Mouse (Mus musculus): ENCODE data around the gene Ptpro. TPM values are rescaled to one million over a fixed set of nuclear protein-coding genes. Genes with fewer than 3 reads are reported as not detected.

Gene Ptpro
- total and polyA plus RNA-seq, 3 experiments, result 0.11 to 0.16 TPM; not detected in 1

DNA sequence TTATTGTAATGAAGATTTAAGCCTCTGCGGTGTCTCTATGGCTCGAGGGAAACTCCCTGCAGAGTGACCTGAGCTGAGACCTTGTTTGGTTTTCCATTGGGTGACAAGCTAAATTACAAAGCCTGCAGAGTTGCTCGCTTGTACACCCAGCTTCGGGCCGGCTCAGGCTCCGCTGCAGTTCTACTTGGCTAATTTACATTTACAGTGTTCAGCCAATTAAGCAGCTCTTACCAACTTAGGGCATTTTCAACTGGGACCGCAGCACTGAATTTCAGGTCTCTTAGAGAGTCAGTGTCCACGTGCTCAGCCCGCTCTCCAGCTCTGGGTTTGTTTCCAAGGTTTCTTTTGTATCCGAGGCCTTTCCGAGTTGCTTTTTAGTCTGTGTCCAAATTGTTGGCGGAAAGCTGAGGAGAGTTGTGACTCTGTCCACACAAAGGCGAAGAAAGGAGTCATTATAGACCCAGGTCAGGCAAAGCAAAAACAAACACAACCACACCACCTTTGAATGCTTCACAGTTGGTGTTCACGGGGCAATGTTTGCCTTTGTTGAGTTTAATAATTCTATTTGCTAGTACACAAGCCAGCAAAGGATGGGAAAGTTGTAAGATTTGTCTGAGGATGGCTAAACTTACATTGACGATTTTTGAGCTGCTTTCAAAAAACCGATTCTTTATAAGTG is 185.9 kb downstream of the Ptpro start:
- DNase-seq (ENCODE audit: extremely low read depth), result no peak
- TF ChIP-seq BHLHE40 (IDR thresholded peaks at IDR 0.05; ENCODE audit: low read depth, low read length) (no peak), CTCF (conservative IDR thresholded peaks at IDR 0.05 in 1 of 2, IDR thresholded peaks at IDR 0.05 in 1 of 2; ENCODE audit: low read depth in 2 of 2, low read length in 2 of 2) (no peak), ELF1 (IDR thresholded peaks at IDR 0.05; ENCODE audit: low read depth, low read length) (no peak), JUN (IDR thresholded peaks at IDR 0.05; ENCODE audit: insufficient read depth, low read depth, low read length) (no peak), POLR2A (IDR thresholded peaks at IDR 0.05; ENCODE audit: low read depth, low read length) (no peak), ETS1 (conservative IDR thresholded peaks at IDR 0.05; ENCODE audit: low read depth, low read length) (no peak)
- Histone ChIP-seq H3K27me3 (replicated peaks) (no peaks in the 10 kb centered on the region), H3K79me2 (replicated peaks; ENCODE audit: control insufficient read depth, extremely low read depth, insufficient read depth, poor library complexity, severe bottlenecking) (no peaks in the 10 kb centered on the region), H3K4me1 (ENCODE audit: control insufficient read depth in 1 of 2, insufficient read depth in 2 of 2) (no peaks in the 10 kb centered on the region; a peak in 1 of 4 replicates), H3K9me3 (replicated peaks; ENCODE audit: low read length) (no peaks in the 10 kb centered on the region), H3K36me3 (replicated peaks in 1 of 2; ENCODE audit: control insufficient read depth in 1 of 2, insufficient read depth in 1 of 2, low read length in 1 of 2) (no peaks in the 10 kb centered on the region), H3K27ac (ENCODE audit: insufficient read depth, low read depth) (no peak overlapping the region), H3K4me2 (ENCODE audit: insufficient read depth, low read depth, poor library complexity, severe bottlenecking) (peak overlapping the region; percentile 55), H3K9ac (ENCODE audit: insufficient read depth, low read depth) (no peak overlapping the region), H3K4me3 (replicated peaks in 1 of 3; ENCODE audit: low read depth in 2 of 3, low read length in 2 of 3, poor library complexity in 1 of 3) (no peak overlapping the region)
- in situ Hi-C loops (cut with MboI; ENCODE audit: low pct_ligation_motif_present, low pct_unique_long_range_greater_than_20kb, low sequenced_read_pairs), result no loop called here
- dilution Hi-C loops (cut with MboI; ENCODE audit: extremely low pct_ligation_motif_present, extremely low pct_unique_long_range_greater_than_20kb, low sequenced_read_pairs), result no loop called here

DNA sequence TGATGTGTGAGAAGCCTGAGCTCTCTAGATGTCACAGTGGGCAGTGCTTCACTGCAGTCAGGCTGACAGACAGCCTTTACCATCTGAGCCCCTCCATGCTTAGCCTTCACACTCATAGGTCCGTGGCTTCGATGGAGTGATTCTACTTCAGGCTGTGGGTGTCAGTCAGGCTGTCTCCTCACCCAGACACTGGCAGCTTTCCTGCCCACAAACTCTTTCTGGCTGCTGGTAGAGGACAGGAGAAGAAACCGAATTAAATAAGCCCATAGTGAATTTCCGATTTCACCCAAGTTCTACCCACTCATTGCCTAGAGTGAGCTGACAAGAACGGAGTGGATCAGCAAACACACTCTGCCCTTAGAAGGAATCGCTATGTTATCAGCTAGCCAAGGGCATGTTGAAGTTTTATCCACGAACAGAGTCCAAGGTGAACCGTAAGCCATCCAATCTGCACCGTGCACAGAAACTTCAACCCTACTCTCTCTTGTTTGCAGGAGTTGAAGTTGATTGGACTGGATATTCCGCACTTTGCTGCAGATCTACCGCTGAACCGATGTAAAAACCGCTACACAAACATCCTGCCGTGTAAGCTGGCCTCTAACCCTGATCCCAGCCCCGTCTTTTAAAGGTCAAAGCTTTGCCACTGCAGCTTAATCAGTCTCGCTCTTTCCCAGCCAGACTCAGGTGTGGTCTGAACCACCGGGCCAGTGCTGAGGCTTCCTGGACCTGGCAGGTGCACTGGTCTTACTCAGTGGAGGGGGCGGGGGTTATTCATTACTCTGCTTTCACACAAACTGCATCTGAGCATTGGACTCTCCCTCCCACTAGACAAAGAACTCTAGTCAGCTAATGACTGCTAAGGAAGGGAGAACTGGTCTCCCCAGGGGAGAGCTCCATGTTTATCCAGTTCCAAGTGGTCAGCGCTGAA is 188.7 kb downstream of the Ptpro start:
- H3K9me3 ChIP-seq (replicated peaks; ENCODE audit: low read length), result no peaks in the 10 kb centered on the region
- H3K27ac ChIP-seq (ENCODE audit: insufficient read depth, low read depth), result no peak overlapping the region

DNA sequence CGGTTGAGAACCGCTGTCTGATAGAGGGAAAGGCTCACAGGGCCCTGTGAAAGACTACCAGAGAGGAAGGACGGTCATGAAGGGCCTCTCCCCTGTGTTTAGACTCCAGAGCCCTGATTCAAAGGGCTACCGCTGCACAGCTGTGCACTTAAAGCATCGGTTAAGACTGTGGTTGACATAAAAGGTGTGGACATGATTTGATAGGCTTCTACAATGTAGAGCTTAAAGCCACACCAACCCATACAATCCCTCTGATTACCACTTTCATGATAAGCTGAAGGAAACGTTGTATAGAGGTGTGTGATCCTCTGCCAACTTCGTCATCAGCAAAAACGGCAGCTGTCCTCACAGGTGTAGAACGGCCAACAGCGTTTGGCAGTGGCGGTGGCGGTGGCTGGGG is 191.0 kb downstream of the Ptpro start:
- no peak overlapping the region for H3K4me2 ChIP-seq (ENCODE audit: insufficient read depth, low read depth, poor library complexity, severe bottlenecking)
- H3K9me3 ChIP-seq (replicated peaks; ENCODE audit: low read length), result no peaks in the 10 kb centered on the region
- H3K4me1 ChIP-seq (ENCODE audit: control insufficient read depth in 1 of 2, insufficient read depth in 2 of 2), result peaks cover 0 to 6% of the 10 kb centered on the region in 2 experiments; a peak in 3 of 4 replicates
- no peak for DNase-seq (ENCODE audit: extremely low read depth)
- H3K27ac ChIP-seq (ENCODE audit: insufficient read depth, low read depth), result no peak overlapping the region
- no peaks in the 10 kb centered on the region for H3K27me3 ChIP-seq (replicated peaks)
- no peaks in the 10 kb centered on the region for H3K79me2 ChIP-seq (replicated peaks; ENCODE audit: control insufficient read depth, extremely low read depth, insufficient read depth, poor library complexity, severe bottlenecking)
- no peak overlapping the region for H3K4me3 ChIP-seq (replicated peaks in 1 of 3; ENCODE audit: low read depth in 2 of 3, low read length in 2 of 3, poor library complexity in 1 of 3)
- H3K9ac ChIP-seq (ENCODE audit: insufficient read depth, low read depth), result no peak overlapping the region
- dilution Hi-C loops (cut with MboI; ENCODE audit: extremely low pct_ligation_motif_present, extremely low pct_unique_long_range_greater_than_20kb, low sequenced_read_pairs), result no loop called here
- no peaks in the 10 kb centered on the region for H3K36me3 ChIP-seq (replicated peaks in 1 of 2; ENCODE audit: control insufficient read depth in 1 of 2, insufficient read depth in 1 of 2, low read length in 1 of 2)
- in situ Hi-C loops (cut with MboI; ENCODE audit: low pct_ligation_motif_present, low pct_unique_long_range_greater_than_20kb, low sequenced_read_pairs), result loop anchor here (10.0 kb wide), 2 partner anchors 202 to 282 kb away; no protein-coding TSS in a partner anchor
- no peak for TF ChIP-seq MXI1 (IDR thresholded peaks at IDR 0.05; ENCODE audit: low read depth, low read length)
- no peak for TF ChIP-seq ELF1 (IDR thresholded peaks at IDR 0.05; ENCODE audit: low read depth, low read length)
- TF ChIP-seq ZKSCAN1 (IDR thresholded peaks at IDR 0.05; ENCODE audit: borderline replicate concordance, low read depth, low read length), result no peak
- no peak for TF ChIP-seq POLR2AphosphoS2 (IDR thresholded peaks at IDR 0.05; ENCODE audit: low read depth, low read length)
- TF ChIP-seq SMC3 (IDR thresholded peaks at IDR 0.05; ENCODE audit: low read depth, low read length), result no peak
- TF ChIP-seq CHD1 (IDR thresholded peaks at IDR 0.05; ENCODE audit: low read depth, low read length), result no peak
- no peak for TF ChIP-seq BHLHE40 (IDR thresholded peaks at IDR 0.05; ENCODE audit: low read depth, low read length)
- no peak for TF ChIP-seq NRF1 (IDR thresholded peaks at IDR 0.05; ENCODE audit: low read depth, low read length)
- TF ChIP-seq JUND (conservative IDR thresholded peaks at IDR 0.05; ENCODE audit: low read depth, low read length), result no peak
- no peak for TF ChIP-seq GABPA (IDR thresholded peaks at IDR 0.05; ENCODE audit: insufficient replicate concordance, low read depth, low read length)
- TF ChIP-seq TCF12 (IDR thresholded peaks at IDR 0.05; ENCODE audit: low read depth, low read length), result no peak
- no peak for TF ChIP-seq TBP (conservative IDR thresholded peaks at IDR 0.05; ENCODE audit: low read depth, low read length)
- no peak for TF ChIP-seq SIN3A (IDR thresholded peaks at IDR 0.05; ENCODE audit: low read length)
- TF ChIP-seq ETS1 (conservative IDR thresholded peaks at IDR 0.05; ENCODE audit: low read depth, low read length), result no peak
- no peak for TF ChIP-seq RCOR1 (conservative IDR thresholded peaks at IDR 0.05; ENCODE audit: low read depth, low read length)
- no peak for TF ChIP-seq MAX (IDR thresholded peaks at IDR 0.05; ENCODE audit: low read length)
- TF ChIP-seq UBTF (IDR thresholded peaks at IDR 0.05; ENCODE audit: low read depth, low read length), result no peak
- no peak for TF ChIP-seq ZNF384 (IDR thresholded peaks at IDR 0.05; ENCODE audit: low read depth, low read length)

More for the DNA sequence above, 188.7 kb downstream of the Ptpro start:
- Histone ChIP-seq H3K27me3 (replicated peaks) (no peaks in the 10 kb centered on the region), H3K4me2 (ENCODE audit: insufficient read depth, low read depth, poor library complexity, severe bottlenecking) (no peak overlapping the region), H3K9ac (ENCODE audit: insufficient read depth, low read depth) (no peak overlapping the region), H3K4me1 (ENCODE audit: control insufficient read depth in 1 of 2, insufficient read depth in 2 of 2) (no peaks in the 10 kb centered on the region), H3K4me3 (replicated peaks in 1 of 3; ENCODE audit: low read depth in 2 of 3, low read length in 2 of 3, poor library complexity in 1 of 3) (no peak overlapping the region), H3K36me3 (replicated peaks in 1 of 2; ENCODE audit: control insufficient read depth in 1 of 2, insufficient read depth in 1 of 2, low read length in 1 of 2) (no peaks in the 10 kb centered on the region), H3K79me2 (replicated peaks; ENCODE audit: control insufficient read depth, extremely low read depth, insufficient read depth, poor library complexity, severe bottlenecking) (no peaks in the 10 kb centered on the region)
- dilution Hi-C loops (cut with MboI; ENCODE audit: extremely low pct_ligation_motif_present, extremely low pct_unique_long_range_greater_than_20kb, low sequenced_read_pairs) (no loop called here), in situ Hi-C loops (cut with MboI; ENCODE audit: low pct_ligation_motif_present, low pct_unique_long_range_greater_than_20kb, low sequenced_read_pairs) (loop anchor here (10.0 kb wide), 2 partner anchors 204 to 284 kb away; no protein-coding TSS in a partner anchor)
- DNase-seq (ENCODE audit: extremely low read depth), result no peak
- no peak for TF ChIP-seq SIN3A (IDR thresholded peaks at IDR 0.05; ENCODE audit: low read length)
- no peak for TF ChIP-seq ELF1 (IDR thresholded peaks at IDR 0.05; ENCODE audit: low read depth, low read length)
- TF ChIP-seq RCOR1 (conservative IDR thresholded peaks at IDR 0.05; ENCODE audit: low read depth, low read length), result no peak
- TF ChIP-seq HCFC1 (IDR thresholded peaks at IDR 0.05; ENCODE audit: low read depth, low read length), result no peak
- no peak for TF ChIP-seq TBP (conservative IDR thresholded peaks at IDR 0.05; ENCODE audit: low read depth, low read length)
